Mouse (Mus musculus): ENCODE data around the gene Nkain2.

Gene Nkain2

DNA sequence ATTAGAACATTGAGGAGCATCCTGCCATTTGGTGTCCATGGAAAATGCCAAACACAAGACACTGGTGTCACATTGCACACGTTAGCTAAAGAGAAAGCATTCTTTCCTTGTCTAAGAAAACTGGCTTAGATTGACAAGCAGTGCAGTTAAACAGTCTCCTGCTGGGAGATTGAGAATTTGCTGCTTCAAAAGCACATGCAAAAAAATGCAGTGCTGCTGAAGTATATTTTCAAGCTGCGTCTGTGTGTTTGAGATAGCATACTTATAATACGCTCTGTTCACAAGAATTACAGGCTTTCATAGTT lies 313.0 kb downstream of the Nkain2 start:
- in situ Hi-C loops (cut with MboI; ENCODE audit: unreplicated experiment in 2 of 2), result no loop called here

GRCm38 (mm10) chr10:32576559-32577275 lies 313.5 kb downstream of the Nkain2 start:
- in situ Hi-C loops (cut with MboI; ENCODE audit: unreplicated experiment in 2 of 2), result no loop called here

DNA sequence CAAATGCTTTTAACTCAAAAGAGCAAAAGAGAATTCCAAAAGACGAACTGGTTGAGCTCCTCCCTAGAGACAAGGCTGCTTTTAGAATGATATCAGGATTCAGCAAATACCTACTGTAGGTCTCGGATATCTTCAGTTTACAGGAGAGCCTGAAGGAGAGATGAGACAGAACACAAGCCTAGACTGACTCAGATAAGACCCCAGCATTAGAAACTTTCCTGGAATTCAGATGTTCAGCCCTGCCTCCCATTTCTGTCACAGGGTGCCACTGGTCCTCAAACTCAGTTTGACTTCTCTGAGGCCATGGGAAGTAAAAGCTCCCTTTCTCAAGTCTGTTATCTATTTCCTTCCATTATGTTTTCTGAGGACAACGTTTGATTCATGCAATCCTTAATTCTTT lies 332.6 kb downstream of the Nkain2 start:
- in situ Hi-C loops (cut with MboI; ENCODE audit: unreplicated experiment in 2 of 2), result no loop called here

DNA sequence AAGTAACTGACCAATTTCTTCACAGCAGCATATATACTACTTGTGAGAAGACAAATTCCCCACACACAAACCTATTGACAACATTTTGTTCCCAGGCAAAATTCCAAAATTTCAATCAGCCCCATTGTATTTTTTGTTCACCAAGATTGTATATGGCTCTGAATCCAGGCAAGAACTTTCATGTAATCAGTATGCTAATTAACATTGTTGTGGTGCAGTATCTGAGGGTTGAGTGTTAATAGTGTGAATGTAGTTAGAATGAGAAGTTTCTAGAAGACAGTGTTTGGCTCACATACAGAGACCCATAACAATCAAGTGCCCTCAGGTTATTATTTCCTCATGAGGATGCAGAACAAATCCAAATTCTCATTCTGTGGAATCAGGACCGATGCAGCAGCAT lies 354.2 kb downstream of the Nkain2 start:
- in situ Hi-C loops (cut with MboI; ENCODE audit: unreplicated experiment in 2 of 2), result no loop called here

GRCm38 (mm10) chr10:32510821-32511220 lies 379.4 kb downstream of the Nkain2 start:
- in situ Hi-C loops (cut with MboI; ENCODE audit: unreplicated experiment in 2 of 2), result no loop called here

DNA sequence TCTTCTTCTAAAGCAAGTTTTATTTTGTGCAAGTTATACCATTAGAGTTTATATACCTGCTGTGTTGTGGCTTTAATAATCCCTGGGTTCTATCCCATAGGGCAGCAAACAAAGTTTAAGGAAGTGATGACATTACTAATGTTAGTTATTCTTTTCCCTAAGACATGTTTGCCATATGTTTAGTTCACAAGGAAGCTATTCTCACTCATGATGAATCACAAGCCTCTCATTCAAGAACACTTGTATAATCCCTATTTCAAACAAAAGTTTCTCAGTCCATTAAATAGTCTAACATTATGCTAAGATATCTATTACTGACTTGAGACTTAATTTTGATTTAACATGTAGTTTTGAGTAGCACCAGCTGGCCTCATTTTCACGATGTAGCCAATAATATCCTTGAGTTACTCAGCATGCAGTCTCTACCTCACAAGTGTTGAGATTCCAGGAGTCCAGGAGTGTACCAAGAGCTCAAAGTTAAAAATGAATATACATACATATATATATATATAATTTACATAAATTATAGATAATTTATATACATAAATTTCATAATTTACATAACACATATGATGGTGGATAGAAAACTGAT lies 395.6 kb downstream of the Nkain2 start:
- in situ Hi-C loops (cut with MboI; ENCODE audit: unreplicated experiment in 2 of 2), result no loop called here

DNA sequence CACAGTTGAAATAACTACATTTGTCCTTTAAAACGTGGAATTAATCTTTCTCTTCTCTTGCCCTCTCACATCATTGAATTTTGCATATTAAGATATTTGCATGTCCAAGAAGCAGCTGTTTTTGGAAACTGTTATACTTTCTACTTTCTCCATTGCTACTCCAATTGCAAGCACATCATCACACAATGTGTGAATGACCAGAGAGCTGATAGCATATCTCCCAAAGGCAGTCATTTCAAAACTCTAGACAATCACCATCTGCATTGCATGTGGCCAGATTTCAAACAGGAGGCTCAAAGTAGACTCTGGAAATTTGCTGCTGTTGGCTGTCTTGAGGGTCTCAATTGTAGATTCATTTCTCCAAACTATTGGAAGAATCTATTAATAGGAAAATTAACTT lies 396.7 kb downstream of the Nkain2 start:
- in situ Hi-C loops (cut with MboI; ENCODE audit: unreplicated experiment in 2 of 2), result no loop called here

DNA sequence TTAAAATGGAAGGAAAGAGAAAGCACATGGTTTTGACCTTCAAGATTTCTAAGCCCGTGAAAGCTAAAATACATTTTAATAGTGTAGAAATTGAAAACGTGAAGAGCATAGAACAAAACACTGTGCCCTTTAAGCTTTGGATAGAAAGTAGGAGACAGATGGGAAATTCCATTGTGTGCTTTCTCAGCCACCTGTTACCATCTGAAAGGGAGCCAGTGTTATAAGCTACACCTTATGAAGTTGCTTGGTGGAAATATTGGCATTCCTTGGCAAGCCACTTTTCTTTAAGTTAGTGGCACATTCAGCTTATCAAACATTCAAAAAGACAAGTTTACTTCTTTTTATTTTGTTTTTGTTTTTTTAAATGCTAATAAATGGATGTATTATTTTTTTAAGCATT lies 427.5 kb downstream of the Nkain2 start:
- in situ Hi-C loops (cut with MboI; ENCODE audit: unreplicated experiment in 2 of 2), result no loop called here

DNA sequence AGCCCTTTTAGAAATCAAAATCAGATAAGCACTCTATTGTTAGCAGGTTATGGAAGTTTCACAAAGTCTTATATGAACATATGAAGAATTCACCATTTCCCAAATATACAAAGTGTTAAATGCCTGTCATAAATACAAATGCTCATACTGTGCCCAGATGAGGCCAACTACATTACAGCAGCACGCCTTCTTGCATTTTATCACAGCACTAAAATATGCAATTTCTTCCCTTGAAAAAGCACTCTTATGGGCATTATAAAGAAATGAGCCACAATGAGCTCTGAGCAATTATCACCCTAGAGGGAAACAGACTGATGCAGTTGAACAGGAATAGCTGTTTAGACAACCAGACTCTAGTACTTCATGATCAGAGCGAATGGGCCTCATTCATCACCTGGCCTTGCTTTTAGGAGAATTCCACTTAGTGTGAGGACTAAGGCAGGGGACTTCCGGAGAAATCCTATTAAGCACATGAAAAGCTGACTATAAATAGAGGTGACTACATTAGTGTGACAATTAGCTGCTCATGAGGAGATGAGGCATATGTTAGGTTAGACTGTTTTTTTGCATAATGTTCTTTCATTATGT lies 450.2 kb downstream of the Nkain2 start:
- in situ Hi-C loops (cut with MboI; ENCODE audit: unreplicated experiment in 2 of 2), result no loop called here

GRCm38 (mm10) chr10:32414228-32414627 lies 476.0 kb downstream of the Nkain2 start:
- in situ Hi-C loops (cut with MboI; ENCODE audit: unreplicated experiment in 2 of 2), result no loop called here

GRCm38 (mm10) chr10:32411331-32411730 lies 478.9 kb downstream of the Nkain2 start:
- in situ Hi-C loops (cut with MboI; ENCODE audit: unreplicated experiment in 2 of 2), result no loop called here

- in situ Hi-C loops (cut with MboI; ENCODE audit: unreplicated experiment in 2 of 2), result no loop called here
Measured at GRCm38 (mm10) chr10:32400961-32401360, 489.3 kb downstream of the Nkain2 start.

GRCm38 (mm10) chr10:32393859-32394521 lies 496.3 kb downstream of the Nkain2 start:
- in situ Hi-C loops (cut with MboI; ENCODE audit: unreplicated experiment in 2 of 2), result no loop called here

DNA sequence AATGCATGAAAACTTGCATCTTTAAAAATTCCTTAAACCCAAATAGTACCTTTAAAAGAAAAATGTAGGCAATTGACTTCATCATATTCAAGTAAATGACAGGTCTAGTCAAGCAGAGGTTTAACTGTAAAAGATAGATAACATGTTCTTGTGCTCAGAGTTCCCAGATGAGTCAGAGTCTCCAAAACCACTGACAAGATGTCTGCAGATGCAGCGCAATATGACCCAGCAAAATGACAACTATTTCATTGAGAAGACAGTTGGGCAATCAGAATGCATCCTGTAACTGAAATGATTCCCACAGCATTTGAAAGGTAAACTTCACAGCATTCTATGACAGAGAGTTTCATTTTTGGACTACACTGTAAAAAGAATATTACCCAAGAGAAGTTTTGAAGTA lies 496.9 kb downstream of the Nkain2 start:
- in situ Hi-C loops (cut with MboI; ENCODE audit: unreplicated experiment in 2 of 2), result no loop called here

DNA sequence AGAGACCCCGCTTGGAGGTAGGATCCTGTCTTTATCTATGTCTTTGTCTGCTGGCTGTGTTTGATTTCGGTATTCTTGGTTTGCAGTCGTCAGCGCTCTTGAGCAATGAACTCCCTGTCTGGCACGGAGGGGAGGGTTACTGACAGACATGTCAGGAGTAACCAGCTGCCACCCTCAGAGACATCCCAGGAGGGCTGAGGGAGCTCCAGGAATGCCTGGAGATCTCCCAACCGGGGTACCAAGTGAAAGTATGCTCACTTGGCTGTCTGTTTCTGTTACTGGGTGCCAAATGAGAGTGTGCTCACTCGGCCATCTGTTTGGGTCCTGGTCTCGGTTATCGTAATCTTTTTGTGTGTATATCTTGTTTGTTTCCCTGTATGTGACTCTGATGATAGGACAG lies 577.5 kb downstream of the Nkain2 start:
- in situ Hi-C loops (cut with MboI; ENCODE audit: unreplicated experiment in 2 of 2), result no loop called here

- in situ Hi-C loops (cut with MboI; ENCODE audit: unreplicated experiment in 2 of 2), result no loop called here
Measured at GRCm38 (mm10) chr10:32301024-32301597, 589.2 kb downstream of the Nkain2 start.

- in situ Hi-C loops (cut with MboI; ENCODE audit: unreplicated experiment in 2 of 2), result no loop called here
Measured at GRCm38 (mm10) chr10:32290487-32290886, 599.8 kb downstream of the Nkain2 start.

DNA sequence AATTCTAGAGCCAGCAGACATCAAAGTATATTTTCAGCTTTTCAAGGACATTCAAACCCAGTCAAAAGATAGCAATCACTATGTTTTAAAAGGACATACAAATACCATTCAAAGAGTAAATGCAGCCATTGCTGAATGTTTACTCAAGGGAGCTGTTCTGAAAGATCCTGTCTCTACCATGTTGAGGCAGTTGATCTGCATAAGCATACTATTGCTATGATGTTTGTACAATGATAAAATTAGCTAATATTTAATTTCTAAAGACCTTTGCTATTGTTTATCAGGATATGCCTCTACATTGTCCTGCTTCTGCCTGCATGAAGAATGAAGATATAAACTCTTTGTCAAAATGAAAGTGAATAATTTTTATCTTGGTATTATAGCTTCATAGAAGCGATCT lies 606.6 kb downstream of the Nkain2 start:
- in situ Hi-C loops (cut with MboI; ENCODE audit: unreplicated experiment in 2 of 2), result no loop called here

GRCm38 (mm10) chr10:32243266-32243882 lies 646.9 kb downstream of the Nkain2 start:
- in situ Hi-C loops (cut with MboI; ENCODE audit: unreplicated experiment in 2 of 2), result no loop called here

DNA sequence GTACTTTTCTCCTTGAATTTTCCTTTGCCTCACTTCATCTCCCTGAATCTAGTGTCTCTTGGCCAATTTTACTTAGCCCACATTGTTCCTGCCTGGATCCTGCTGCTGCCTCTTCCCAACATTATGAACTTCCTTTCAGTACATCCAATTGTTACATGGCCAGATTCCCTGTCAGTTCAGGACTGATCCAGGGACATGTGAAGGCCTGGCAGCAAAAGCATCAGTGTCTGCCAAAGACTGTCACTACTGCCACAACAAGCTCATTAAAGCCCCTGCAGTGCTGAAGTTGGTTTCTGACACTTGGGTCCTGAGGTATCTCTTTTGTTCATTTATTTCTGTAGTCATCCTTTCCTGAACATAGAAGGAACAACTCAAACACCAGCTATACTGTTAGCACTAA lies 649.1 kb downstream of the Nkain2 start:
- in situ Hi-C loops (cut with MboI; ENCODE audit: unreplicated experiment in 2 of 2), result no loop called here

DNA sequence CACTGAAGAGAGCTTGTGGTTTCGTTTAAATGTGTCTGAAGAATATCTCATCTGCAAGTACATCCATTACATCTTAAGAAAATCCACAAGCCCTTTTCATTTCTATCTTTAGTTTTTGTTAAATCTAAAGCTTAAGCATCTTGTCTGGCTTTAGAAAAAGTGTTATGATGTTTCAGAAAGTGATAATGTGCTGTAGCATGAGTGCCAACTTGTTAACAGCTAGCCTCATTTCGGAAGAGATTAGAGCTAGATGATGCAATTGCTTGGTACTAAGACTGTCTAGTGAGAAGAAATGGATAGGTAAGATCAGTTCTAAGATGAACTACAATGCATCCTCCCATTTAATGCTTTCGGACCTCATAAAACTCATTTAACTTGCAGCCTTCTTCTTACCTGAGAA lies 707.3 kb downstream of the Nkain2 start:
- in situ Hi-C loops (cut with MboI; ENCODE audit: unreplicated experiment in 2 of 2), result no loop called here

Data from v-Abl transformed pro-B cells (cell line).